ENCODE assay signal across 29 mouse cellular contexts in genomic region chr15:78491301-78491700, GRCm38 (mm10). TPM values are rescaled to one million over a fixed set of nuclear protein-coding genes. Genes with fewer than 3 reads are reported as not detected.
"Had no signal": no experiment of that assay in that cellular context is flagged by ENCODE, and none has a peak within 500 bp of the region (broad histone marks: within the 10 kb centered on the region; RNA-seq: fewer than 3 reads in every experiment).

No protein-coding gene starts in this region.

- DNase-seq: gastrocnemius, adult 2 months; gastrocnemius, postnatal 10 days; gastrocnemius, postnatal 25 days; heart, adult 18-20 months; heart, postnatal 10 days; heart, postnatal 4 days; kidney, adult 18-20 months; kidney, adult 8-10 months; kidney, postnatal 10 days; kidney, postnatal 25 days; kidney, postnatal 4 days; liver; liver, embryonic 13.5 days; liver, postnatal 0 days had no signal

- H3K4me3 ChIP-seq: gastrocnemius, adult 2 months; heart, embryonic 10.5 days; heart, embryonic 12.5 days; hindbrain, embryonic 10.5 days; hindbrain, embryonic 12.5 days; intestine, embryonic 15.5 days; layer of hippocampus, adult 2 months; left cerebral cortex, adult 2 months; limb, embryonic 13.5 days; liver, embryonic 13.5 days; liver, embryonic 15.5 days had no signal

- H3K27ac ChIP-seq: gastrocnemius, adult 2 months; hindbrain, embryonic 10.5 days; hindbrain, embryonic 12.5 days; hindbrain, embryonic 14.5 days; intestine, embryonic 15.5 days; layer of hippocampus, adult 2 months; left cerebral cortex, adult 2 months; limb, embryonic 13.5 days; liver, embryonic 13.5 days; liver, embryonic 15.5 days had no signal

- H3K27me3 ChIP-seq: hindbrain, embryonic 12.5 days; intestine, embryonic 15.5 days; liver, embryonic 13.5 days; liver, embryonic 15.5 days had no signal

- H3K4me1 ChIP-seq: heart, embryonic 12.5 days; intestine, embryonic 15.5 days; liver, embryonic 13.5 days had no signal

RNA-seq across cellular contexts. Expression of gene Il2rb, which starts 3.8 kb away (rescaled TPM):
- polyA plus RNA-seq: heart, embryonic 10.5 days; heart, embryonic 12.5 days; hindbrain, embryonic 10.5 days; limb, embryonic 11.5 days had no signal

RNA-seq across cellular contexts. Expression of gene Tmprss6, which starts 22.9 kb away (rescaled TPM):
- polyA plus RNA-seq: heart, embryonic 14.5 days; hindbrain, embryonic 10.5 days; inflammation-experienced regulatory T-cells, adult 6 months had no signal

RNA-seq across cellular contexts. Expression of gene Sstr3, which starts 53.2 kb away (rescaled TPM):
- polyA plus RNA-seq: heart, embryonic 10.5 days; heart, embryonic 14.5 days; heart, embryonic 16.5 days; limb, embryonic 11.5 days; limb, embryonic 13.5 days; liver, embryonic 11.5 days; liver, embryonic 13.5 days; liver, embryonic 15.5 days; liver, postnatal 0 days had no signal
